Mouse (Mus musculus): ENCODE data around the gene Asap2.
"Not testable (repeated sequence)": the region's sequence is repeated elsewhere in the genome, so short reads cannot be mapped to it uniquely, and the experiment has no call there.

GRCm38 (mm10) chr12:20947051-20947997, 42.9 kb upstream of the Asap2 start:
- TF ChIP-seq EP300 (IDR thresholded peaks at IDR 0.05; ENCODE audit: insufficient read depth, low read depth, low read length); POLR2A (IDR thresholded peaks at IDR 0.05; ENCODE audit: insufficient read depth, low read length); CTCF (IDR thresholded peaks at IDR 0.05; ENCODE audit: low read depth, low read length): not testable (repeated sequence)

Data from ES-Bruce4 (cell line).